In genomic region chr7:45865925-45866910, GRCm38 (mm10) we compare ENCODE assay signal across 8 mouse cellular contexts. TPM values are rescaled to one million over a fixed set of nuclear protein-coding genes. Genes with fewer than 3 reads are reported as not detected.
DNase-seq lines count a peak whose midpoint lies in the region; ATAC-seq and TF ChIP-seq lines count a peak whose summit lies in the region.

No protein-coding gene starts in this region.

- ATAC-seq in embryonic facial prominence, embryonic 13.5 days (ENCODE audit: insufficient number of reproducible peaks, insufficient read depth, low FRiP score, low TSS enrichment, low read depth), result peak; percentile 65
- peak; percentile 68 for ATAC-seq in kidney, embryonic 14.5 days (ENCODE audit: low FRiP score, low TSS enrichment)
- peak; percentile 85 for ATAC-seq in limb, embryonic 14.5 days (ENCODE audit: low FRiP score, low read depth)
- ATAC-seq in midbrain, embryonic 16.5 days, result peak; percentile 40

- no peaks in the 10 kb centered on the region for H3K36me3 ChIP-seq in embryonic facial prominence, embryonic 13.5 days
- no peaks in the 10 kb centered on the region for H3K36me3 ChIP-seq in heart, embryonic 10.5 days
- no peaks in the 10 kb centered on the region for H3K36me3 ChIP-seq in kidney, embryonic 14.5 days (ENCODE audit: control insufficient read depth, insufficient read depth, low read length)
- H3K36me3 ChIP-seq in limb, embryonic 14.5 days (ENCODE audit: control insufficient read depth, insufficient read depth, low read length), result no peaks in the 10 kb centered on the region
- H3K36me3 ChIP-seq in midbrain, embryonic 16.5 days (ENCODE audit: control insufficient read depth, insufficient read depth, low read length), result no peaks in the 10 kb centered on the region
- no peaks in the 10 kb centered on the region for H3K36me3 ChIP-seq in spleen, adult 2 months (ENCODE audit: control insufficient read depth, insufficient read depth, low read length)

- H3K4me2 ChIP-seq in embryonic facial prominence, embryonic 13.5 days, result peak overlapping the region; percentile 82
- peak overlapping the region; percentile 86 for H3K4me2 ChIP-seq in kidney, embryonic 14.5 days (replicated peaks; ENCODE audit: low read depth, low read length)
- peak overlapping the region; percentile 77 for H3K4me2 ChIP-seq in limb, embryonic 14.5 days (replicated peaks; ENCODE audit: low read depth, low read length, severe bottlenecking)
- H3K4me2 ChIP-seq in midbrain, embryonic 16.5 days (ENCODE audit: low read length), result peak overlapping the region; percentile 76

- H3K27ac ChIP-seq in embryonic facial prominence, embryonic 13.5 days, result peak overlapping the region; percentile 77
- peak overlapping the region; percentile 93 for H3K27ac ChIP-seq in heart, embryonic 10.5 days
- H3K27ac ChIP-seq in kidney, embryonic 14.5 days (ENCODE audit: low read depth, low read length), result no peak overlapping the region; the same call in 1 of the 2 replicates
- peak overlapping the region; percentile 52 for H3K27ac ChIP-seq in limb, embryonic 14.5 days (replicated peaks; ENCODE audit: low read depth, low read length)
- H3K27ac ChIP-seq in midbrain, embryonic 16.5 days (ENCODE audit: low read length), result peak overlapping the region; percentile 73; the same call in 1 of the 2 replicates
- peak overlapping the region; percentile 54; the same call in 1 of the 2 replicates for H3K27ac ChIP-seq in spleen, adult 2 months (ENCODE audit: insufficient read depth, low read length)

- WGBS in embryonic facial prominence, embryonic 13.5 days, result under 1% methylated on average over 117 of the region's 117 CpGs
- 1% methylated on average over 117 of the region's 117 CpGs for WGBS in heart, embryonic 10.5 days
- 1% methylated on average over 111 of the region's 117 CpGs for WGBS in kidney, embryonic 14.5 days
- WGBS in limb, embryonic 14.5 days, result 1% methylated on average over 87 of the region's 117 CpGs
- under 1% methylated on average over 77 of the region's 117 CpGs for WGBS in midbrain, embryonic 16.5 days
- 2% methylated on average over 109 of the region's 117 CpGs for WGBS in spleen, adult 2 months

- H3K9ac ChIP-seq in embryonic facial prominence, embryonic 13.5 days, result peak overlapping the region; percentile 94
- peak overlapping the region; percentile 82 for H3K9ac ChIP-seq in kidney, embryonic 14.5 days (ENCODE audit: low read depth, low read length)
- peak overlapping the region; percentile 94 for H3K9ac ChIP-seq in limb, embryonic 14.5 days (ENCODE audit: low read depth, low read length, severe bottlenecking)
- H3K9ac ChIP-seq in midbrain, embryonic 16.5 days (ENCODE audit: low read depth, low read length), result peak overlapping the region; percentile 89

- H3K4me1 ChIP-seq in embryonic facial prominence, embryonic 13.5 days, result peaks cover 39% of the 10 kb centered on the region
- H3K4me1 ChIP-seq in heart, embryonic 10.5 days, result peaks cover 53% of the 10 kb centered on the region
- H3K4me1 ChIP-seq in kidney, embryonic 14.5 days (ENCODE audit: control insufficient read depth, insufficient read depth, low read length), result peaks cover 23% of the 10 kb centered on the region
- peaks cover 27% of the 10 kb centered on the region for H3K4me1 ChIP-seq in limb, embryonic 14.5 days (ENCODE audit: control insufficient read depth, insufficient read depth, low read length)
- peaks cover 27% of the 10 kb centered on the region for H3K4me1 ChIP-seq in midbrain, embryonic 16.5 days (ENCODE audit: control insufficient read depth, insufficient read depth, low read length)
- peaks cover 14% of the 10 kb centered on the region for H3K4me1 ChIP-seq in spleen, adult 2 months (ENCODE audit: control insufficient read depth, insufficient read depth, insufficient read length)

- 0 out of 2 replicates have a peak, but pooled peaks have one; percentile 69 for TF ChIP-seq POLR2A in limb, embryonic 14.5 days (IDR thresholded peaks at IDR 0.05; ENCODE audit: borderline replicate concordance, extremely low read depth, insufficient read depth, insufficient read length)
- TF ChIP-seq POLR2A in spleen, adult 2 months (IDR thresholded peaks at IDR 0.05; ENCODE audit: low read depth, low read length), result peak; percentile 29

- H3K9me3 ChIP-seq in embryonic facial prominence, embryonic 13.5 days, result no peaks in the 10 kb centered on the region
- no peaks in the 10 kb centered on the region for H3K9me3 ChIP-seq in heart, embryonic 10.5 days
- no peaks in the 10 kb centered on the region for H3K9me3 ChIP-seq in kidney, embryonic 14.5 days (ENCODE audit: control insufficient read depth, low read length)
- no peaks in the 10 kb centered on the region for H3K9me3 ChIP-seq in limb, embryonic 14.5 days (ENCODE audit: control insufficient read depth, low read length)
- H3K9me3 ChIP-seq in midbrain, embryonic 16.5 days (replicated peaks; ENCODE audit: control insufficient read depth, low read length, poor library complexity, severe bottlenecking), result no peaks in the 10 kb centered on the region

- H3K4me3 ChIP-seq in embryonic facial prominence, embryonic 13.5 days, result peak overlapping the region; percentile 75
- peak overlapping the region; percentile 82 for H3K4me3 ChIP-seq in heart, embryonic 10.5 days
- peak overlapping the region; percentile 65 for H3K4me3 ChIP-seq in kidney, embryonic 14.5 days (ENCODE audit: low read length)
- H3K4me3 ChIP-seq in limb, embryonic 14.5 days (replicated peaks; ENCODE audit: low read length), result peak overlapping the region; percentile 74
- peak overlapping the region; percentile 62 for H3K4me3 ChIP-seq in midbrain, embryonic 16.5 days (ENCODE audit: low read depth, low read length)
- H3K4me3 ChIP-seq in spleen, adult 2 months (ENCODE audit: extremely low read depth, insufficient read depth, insufficient read length), result peak overlapping the region; percentile 79

- peaks cover 53% of the 10 kb centered on the region for H3K27me3 ChIP-seq in embryonic facial prominence, embryonic 13.5 days
- H3K27me3 ChIP-seq in heart, embryonic 10.5 days (ENCODE audit: insufficient read depth, poor library complexity, severe bottlenecking), result peaks cover 77% of the 10 kb centered on the region
- peaks cover 33% of the 10 kb centered on the region for H3K27me3 ChIP-seq in kidney, embryonic 14.5 days (ENCODE audit: control insufficient read depth, insufficient read depth, low read length)
- H3K27me3 ChIP-seq in limb, embryonic 14.5 days (ENCODE audit: control insufficient read depth, insufficient read depth, low read length), result peaks cover 28% of the 10 kb centered on the region
- H3K27me3 ChIP-seq in midbrain, embryonic 16.5 days (ENCODE audit: control insufficient read depth, insufficient read depth, low read depth, low read length), result no peaks in the 10 kb centered on the region
- peaks cover 16% of the 10 kb centered on the region for H3K27me3 ChIP-seq in spleen, adult 2 months (ENCODE audit: control insufficient read depth, insufficient read depth, low read length)

- no peak for TF ChIP-seq CTCF in spleen, adult 2 months (IDR thresholded peaks at IDR 0.05; ENCODE audit: extremely low read depth, insufficient read depth, insufficient read length, insufficient replicate concordance)

- DNase-seq in 3T3-L1 (ENCODE audit: low read depth, low spot score), result peak; percentile 81
- peak; percentile 94 to 97 for DNase-seq in adrenal gland, postnatal 36 days
- DNase-seq in heart, embryonic 10.5 days (ENCODE audit: low spot score), result peak; percentile 95
- peak; percentile 92 for DNase-seq in limb, embryonic 14.5 days (ENCODE audit: low spot score)
- peak; percentile 75 to 93 for DNase-seq in spleen, adult 2 months (ENCODE audit: low read depth in 1 of 2, low spot score in 2 of 2)

RNA-seq across cellular contexts. Expression of gene Kdelr1, which starts 6.4 kb away (rescaled TPM):
- 100 to 1,000 TPM; 137 to 140 TPM for total RNA-seq in adrenal gland, postnatal 36 days (2021)
- polyA plus RNA-seq in embryonic facial prominence, embryonic 13.5 days (2015; fragmentation: Nextera tagmentation; extraction: Ambion mirVana), result 62.6 and 74.4 TPM in 2 replicates
- 44.1 and 57.5 TPM in 2 replicates for polyA plus RNA-seq in heart, embryonic 10.5 days (2016; fragmentation: Nextera tagmentation; extraction: Ambion mirVana)
- polyA plus RNA-seq in kidney, embryonic 14.5 days (2014; fragmentation: Nextera tagmentation; extraction: Ambion mirVana), result 145 and 184 TPM in 2 replicates
- 374 and 521 TPM in 2 replicates for polyA plus RNA-seq in limb, embryonic 14.5 days (2012; rRNA removed)
- 140 and 163 TPM in 2 replicates for polyA plus RNA-seq in limb, embryonic 14.5 days (2014; fragmentation: Nextera tagmentation; extraction: Ambion mirVana)
- polyA plus RNA-seq in midbrain, embryonic 16.5 days (2015; fragmentation: Nextera tagmentation; extraction: Ambion mirVana), result 52.2 and 55.0 TPM in 2 replicates
- polyA plus RNA-seq in spleen, adult 2 months (2012; rRNA removed), result 78.7 and 92.6 TPM in 2 replicates

RNA-seq across cellular contexts. Expression of gene Grin2d, which starts 12.0 kb away (rescaled TPM):
- total RNA-seq in adrenal gland, postnatal 36 days (2021), result 1 to 10 TPM in 1 of 2 experiments, under 1 TPM in 1; 0.63 to 1.2 TPM
- 0.56 and 0.72 TPM in 2 replicates for polyA plus RNA-seq in embryonic facial prominence, embryonic 13.5 days (2015; fragmentation: Nextera tagmentation; extraction: Ambion mirVana)
- polyA plus RNA-seq in heart, embryonic 10.5 days (2016; fragmentation: Nextera tagmentation; extraction: Ambion mirVana), result 0.10 and 0.18 TPM in 2 replicates
- 0.28 and 0.37 TPM in 2 replicates for polyA plus RNA-seq in kidney, embryonic 14.5 days (2014; fragmentation: Nextera tagmentation; extraction: Ambion mirVana)
- 4.9 and 7.4 TPM in 2 replicates for polyA plus RNA-seq in limb, embryonic 14.5 days (2012; rRNA removed)
- polyA plus RNA-seq in limb, embryonic 14.5 days (2014; fragmentation: Nextera tagmentation; extraction: Ambion mirVana), result 0.59 and 0.61 TPM in 2 replicates
- 3.4 and 4.8 TPM in 2 replicates for polyA plus RNA-seq in midbrain, embryonic 16.5 days (2015; fragmentation: Nextera tagmentation; extraction: Ambion mirVana)
- polyA plus RNA-seq in spleen, adult 2 months (2012; rRNA removed), result 0.68 and 1.2 TPM in 2 replicates

RNA-seq across cellular contexts. Expression of gene Syngr4, which starts 30.3 kb away (rescaled TPM):
- under 1 TPM in 1 of 2 experiments, not detected in 1; 0.36 TPM for total RNA-seq in adrenal gland, postnatal 36 days (2021)
- 0.41 TPM in 1 of 2 replicates, not detected in the other for polyA plus RNA-seq in embryonic facial prominence, embryonic 13.5 days (2015; fragmentation: Nextera tagmentation; extraction: Ambion mirVana)
- polyA plus RNA-seq in heart, embryonic 10.5 days (2016; fragmentation: Nextera tagmentation; extraction: Ambion mirVana), result 0.99 and 1.5 TPM in 2 replicates
- 0.90 and 2.1 TPM in 2 replicates for polyA plus RNA-seq in kidney, embryonic 14.5 days (2014; fragmentation: Nextera tagmentation; extraction: Ambion mirVana)
- polyA plus RNA-seq in limb, embryonic 14.5 days (2012; rRNA removed), result 0.49 and 0.83 TPM in 2 replicates
- 0.53 and 0.99 TPM in 2 replicates for polyA plus RNA-seq in limb, embryonic 14.5 days (2014; fragmentation: Nextera tagmentation; extraction: Ambion mirVana)
- not detected in 2 replicates for polyA plus RNA-seq in midbrain, embryonic 16.5 days (2015; fragmentation: Nextera tagmentation; extraction: Ambion mirVana)
- polyA plus RNA-seq in spleen, adult 2 months (2012; rRNA removed), result 0.28 and 0.56 TPM in 2 replicates

RNA-seq across cellular contexts. Expression of gene Tmem143, which starts 30.5 kb away (rescaled TPM):
- total RNA-seq in adrenal gland, postnatal 36 days (2021), result 10 to 100 TPM; 55.1 to 66.5 TPM
- 7.1 and 7.2 TPM in 2 replicates for polyA plus RNA-seq in embryonic facial prominence, embryonic 13.5 days (2015; fragmentation: Nextera tagmentation; extraction: Ambion mirVana)
- polyA plus RNA-seq in heart, embryonic 10.5 days (2016; fragmentation: Nextera tagmentation; extraction: Ambion mirVana), result 5.8 and 6.5 TPM in 2 replicates
- 4.5 and 5.0 TPM in 2 replicates for polyA plus RNA-seq in kidney, embryonic 14.5 days (2014; fragmentation: Nextera tagmentation; extraction: Ambion mirVana)
- 17.1 and 22.7 TPM in 2 replicates for polyA plus RNA-seq in limb, embryonic 14.5 days (2012; rRNA removed)
- polyA plus RNA-seq in limb, embryonic 14.5 days (2014; fragmentation: Nextera tagmentation; extraction: Ambion mirVana), result 3.5 and 4.7 TPM in 2 replicates
- polyA plus RNA-seq in midbrain, embryonic 16.5 days (2015; fragmentation: Nextera tagmentation; extraction: Ambion mirVana), result 6.3 and 6.9 TPM in 2 replicates
- 16.6 and 24.5 TPM in 2 replicates for polyA plus RNA-seq in spleen, adult 2 months (2012; rRNA removed)

RNA-seq across cellular contexts. Expression of gene Grwd1, which starts 35.5 kb away (rescaled TPM):
- 10 to 100 TPM; 27.1 to 36.0 TPM for total RNA-seq in adrenal gland, postnatal 36 days (2021)
- 62.7 and 74.0 TPM in 2 replicates for polyA plus RNA-seq in embryonic facial prominence, embryonic 13.5 days (2015; fragmentation: Nextera tagmentation; extraction: Ambion mirVana)
- polyA plus RNA-seq in heart, embryonic 10.5 days (2016; fragmentation: Nextera tagmentation; extraction: Ambion mirVana), result 69.8 and 97.9 TPM in 2 replicates
- polyA plus RNA-seq in kidney, embryonic 14.5 days (2014; fragmentation: Nextera tagmentation; extraction: Ambion mirVana), result 69.5 and 93.5 TPM in 2 replicates
- polyA plus RNA-seq in limb, embryonic 14.5 days (2012; rRNA removed), result 33.7 and 38.7 TPM in 2 replicates
- polyA plus RNA-seq in limb, embryonic 14.5 days (2014; fragmentation: Nextera tagmentation; extraction: Ambion mirVana), result 62.4 and 62.9 TPM in 2 replicates
- polyA plus RNA-seq in midbrain, embryonic 16.5 days (2015; fragmentation: Nextera tagmentation; extraction: Ambion mirVana), result 38.4 and 45.8 TPM in 2 replicates
- 15.2 and 17.1 TPM in 2 replicates for polyA plus RNA-seq in spleen, adult 2 months (2012; rRNA removed)
